Mouse (Mus musculus) megakaryocyte progenitor cell, adult 5-6 weeks (primary cell): ENCODE measurements around the gene Zfp84. TPM values are rescaled to one million over a fixed set of nuclear protein-coding genes. Genes with fewer than 3 reads are reported as not detected.

Experiments
- ATAC-seq: replicated peaks from 2 replicates; pipeline ENCODE4 v1.8.0; 2016; ENCODE audit warnings: mild to moderate bottlenecking, moderate TSS enrichment, inconsistent platforms; ENCODE audit not compliant: poor library complexity
- total RNA-seq, 2 experiments: library from RNA; stranded (forward) in 1 of 2; stranded (reverse) in 1 of 2; fragments of 157-497, 149-512 nt in 1 of 2; fragments of 200-1000 nt in 1 of 2; gene quantifications; 2 replicates each; pipeline versions ENCODE4 v1.2.3 to v1.2.4; 2015 to 2017

Zfp84 gene
- total RNA-seq, 2 experiments from 2014 or later = 11.4 to 17.7 TPM

GRCm38 (mm10) chr7:29815061-29815784, 46.9 kb downstream of the Zfp84 start:
- ATAC-seq = peak; percentile 3; the same call in 1 of the 2 replicates

DNA sequence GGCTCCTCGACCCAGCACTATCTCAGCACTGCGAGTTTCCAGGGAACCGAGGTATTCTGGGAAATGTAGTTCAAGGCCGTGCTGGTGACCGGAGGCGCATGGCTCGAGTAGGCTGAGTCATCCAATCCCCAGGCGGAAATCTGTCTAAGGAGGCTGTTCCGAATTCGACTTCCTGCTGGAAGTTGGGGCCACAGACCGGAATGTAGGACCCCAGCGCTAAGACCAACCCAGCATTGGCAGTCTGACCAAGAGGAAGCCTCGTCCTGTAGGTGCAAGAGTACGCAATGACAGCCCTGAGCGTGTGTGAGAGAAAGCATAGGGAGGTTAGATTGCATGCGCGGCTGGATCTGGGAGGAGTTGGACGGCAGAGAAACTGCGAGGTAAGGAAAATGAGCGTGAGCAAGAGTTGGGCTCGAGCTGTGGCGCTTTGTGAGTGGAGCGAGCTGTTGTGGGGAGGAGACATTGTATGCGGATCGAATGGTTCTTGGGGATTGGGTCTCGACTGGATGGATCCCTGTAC, 47.6 kb downstream of the Zfp84 start, which contains the start of gene Zfp790:
Zfp790 (plus strand) TSS at position 205 of the 520 bp plus-strand sequence.
- ATAC-seq = peak; percentile 83

DNA sequence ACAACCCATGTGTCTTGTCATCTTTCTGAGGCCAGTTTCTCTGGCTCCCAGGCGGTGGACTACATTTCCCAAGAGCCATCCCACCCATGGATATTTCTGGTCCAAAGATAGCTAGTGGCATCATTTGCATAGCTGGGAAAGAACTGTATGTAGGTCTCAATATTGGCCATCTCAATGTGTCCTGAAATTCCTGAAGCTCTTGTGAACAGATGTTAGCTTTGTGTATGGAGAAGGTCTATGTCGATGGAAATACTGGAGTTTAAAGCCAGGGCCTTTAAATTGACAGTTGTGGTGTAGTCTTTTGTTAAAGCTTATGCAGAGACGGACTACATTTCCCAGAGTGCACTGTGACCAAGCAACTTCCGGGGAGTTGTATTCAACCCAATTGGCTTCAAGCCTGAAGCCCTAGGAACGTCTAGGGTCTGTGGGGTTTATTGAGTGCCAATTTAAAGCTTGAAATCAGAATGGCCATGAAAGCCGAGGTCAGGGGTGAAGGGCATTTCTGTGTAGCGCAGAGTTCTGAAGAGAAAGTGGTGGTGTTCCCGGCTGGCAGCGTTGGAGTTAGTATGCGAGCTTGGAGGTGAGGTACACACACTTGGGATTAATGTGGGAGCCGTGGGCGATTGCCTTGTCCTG, 50.4 kb downstream of the Zfp84 start:
- peak; percentile 63 for ATAC-seq

GRCm38 (mm10) chr7:29828001-29828400, 59.6 kb downstream of the Zfp84 start:
- no peak for ATAC-seq

Other genes starting within 250 kb of the Zfp84 start
- 28.2 and 34.2 TPM in 2 replicates for gene Sipa1l3, start 249.9 kb upstream of the Zfp84 start, total RNA-seq (2015)
- gene Sipa1l3, start 249.9 kb upstream of the Zfp84 start, total RNA-seq (2017) = 5.4 and 8.3 TPM in 2 replicates
- not detected in 2 replicates for gene Catsperg2, start 41.5 kb upstream of the Zfp84 start, total RNA-seq (2015)
- gene Catsperg2, start 41.5 kb upstream of the Zfp84 start, total RNA-seq (2017) = not detected in 2 replicates
- 0.37 and 0.78 TPM in 2 replicates for gene Zfp30, start 15.4 kb downstream of the Zfp84 start, total RNA-seq (2015)
- 0.17 TPM in 1 of 2 replicates, not detected in the other for gene Zfp30, start 15.4 kb downstream of the Zfp84 start, total RNA-seq (2017)
- 4.8 and 5.7 TPM in 2 replicates for gene Zfp790, start 47.6 kb downstream of the Zfp84 start, total RNA-seq (2015)
- 9.4 and 10.0 TPM in 2 replicates for gene Zfp790, start 47.6 kb downstream of the Zfp84 start, total RNA-seq (2017)
- 3.3 TPM in 2 replicates for gene Zfp940, start 85.1 kb downstream of the Zfp84 start, total RNA-seq (2015)
- 4.0 and 5.2 TPM in 2 replicates for gene Zfp940, start 85.1 kb downstream of the Zfp84 start, total RNA-seq (2017)
- gene Zfp420, start 91.4 kb downstream of the Zfp84 start, total RNA-seq (2015) = 4.5 and 7.4 TPM in 2 replicates
- 0.96 and 2.9 TPM in 2 replicates for gene Zfp420, start 91.4 kb downstream of the Zfp84 start, total RNA-seq (2017)
- gene Zfp27, start 138.0 kb downstream of the Zfp84 start, total RNA-seq (2015) = 6.9 and 8.0 TPM in 2 replicates
- 5.5 and 12.1 TPM in 2 replicates for gene Zfp27, start 138.0 kb downstream of the Zfp84 start, total RNA-seq (2017)
- 0.95 and 1.1 TPM in 2 replicates for gene Zfp383, start 139.7 kb downstream of the Zfp84 start, total RNA-seq (2015)
- 1.00 and 1.0 TPM in 2 replicates for gene Zfp383, start 139.7 kb downstream of the Zfp84 start, total RNA-seq (2017)
- gene Zfp74, start 185.5 kb downstream of the Zfp84 start, total RNA-seq (2015) = 14.5 and 19.5 TPM in 2 replicates
- gene Zfp74, start 185.5 kb downstream of the Zfp84 start, total RNA-seq (2017) = 7.2 and 8.0 TPM in 2 replicates
- gene Zfp568, start 215.4 kb downstream of the Zfp84 start, total RNA-seq (2015) = 17.2 and 22.3 TPM in 2 replicates
- gene Zfp568, start 215.4 kb downstream of the Zfp84 start, total RNA-seq (2017) = 38.4 and 53.5 TPM in 2 replicates